Mouse (Mus musculus) adrenal gland, postnatal 10 days (tissue): ENCODE data around the gene Myo19. TPM values are rescaled to one million over a fixed set of nuclear protein-coding genes. Genes with fewer than 3 reads are reported as not detected.

Source experiments
- DNase-seq: peaks from one replicate; pipeline ENCODE4 v3.0.0; 2021; ENCODE audit warnings: mixed read lengths
- total RNA-seq, 2 experiments: library from RNA; stranded (reverse); gene quantifications; 2 replicates each; pipeline ENCODE4 v1.2.3; 2021

The Myo19 gene
- total RNA-seq, 2 experiments from 2014 or later, result 16.6 to 20.0 TPM

DNA sequence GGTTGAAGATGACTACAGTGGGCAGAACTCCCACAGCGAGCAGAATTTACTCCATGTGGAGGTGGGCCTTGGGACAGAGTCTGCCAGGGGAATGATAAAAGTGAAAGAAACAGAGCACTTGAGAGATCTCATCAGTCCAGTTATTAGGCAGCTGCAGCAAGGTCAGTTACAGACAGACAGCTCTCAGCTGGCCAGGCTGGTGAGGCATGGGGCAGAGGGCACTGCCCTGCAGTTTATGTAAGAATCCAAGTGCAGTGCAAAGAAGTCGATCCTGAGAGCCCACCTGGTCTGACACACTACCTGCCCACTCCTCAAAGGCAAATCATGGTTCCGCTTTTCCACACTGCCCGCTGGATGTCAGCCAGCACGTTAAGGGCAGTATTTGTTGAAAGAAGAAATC, 6.3 kb downstream of the Myo19 start:
- no peak for DNase-seq

DNA sequence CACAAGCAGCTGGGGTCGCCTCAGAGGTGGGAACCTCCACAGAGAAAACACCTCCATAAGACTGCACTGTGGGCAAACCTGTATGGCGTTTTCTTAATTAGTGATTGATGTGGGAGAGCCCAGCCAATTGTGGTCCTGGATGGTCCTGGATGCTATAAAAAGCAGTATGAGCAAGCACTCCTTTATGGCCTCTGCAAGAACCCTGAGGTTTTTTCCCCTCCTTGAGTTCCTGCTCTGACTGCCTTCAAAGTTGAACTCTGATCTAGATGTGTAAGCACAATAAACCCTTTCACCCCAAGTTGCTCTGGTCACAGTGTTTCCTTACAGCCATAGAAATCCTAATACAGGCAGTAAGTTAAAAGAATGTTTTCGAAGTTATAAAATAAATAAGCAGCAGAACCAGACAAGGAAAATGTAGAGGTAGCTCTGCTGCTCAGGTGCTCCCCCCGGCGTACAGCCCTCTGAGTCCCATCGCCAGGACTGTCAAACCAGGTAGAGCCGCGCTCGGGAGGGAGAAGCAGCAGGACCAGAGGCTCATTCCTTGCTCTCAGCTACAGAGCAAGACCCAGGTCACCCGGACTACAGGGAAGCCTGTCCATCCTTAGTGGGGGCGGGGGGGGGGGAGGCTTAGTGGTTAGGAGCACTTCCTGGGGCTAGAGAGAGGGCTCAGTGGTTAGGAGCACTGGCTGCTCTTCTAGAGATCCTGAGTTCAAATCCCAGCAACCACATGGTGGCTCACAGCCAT, 7.0 kb downstream of the Myo19 start:
- DNase-seq, result no peak

GRCm38 (mm10) chr11:84888025-84888424, 8.1 kb downstream of the Myo19 start:
- DNase-seq, result no peak

DNA sequence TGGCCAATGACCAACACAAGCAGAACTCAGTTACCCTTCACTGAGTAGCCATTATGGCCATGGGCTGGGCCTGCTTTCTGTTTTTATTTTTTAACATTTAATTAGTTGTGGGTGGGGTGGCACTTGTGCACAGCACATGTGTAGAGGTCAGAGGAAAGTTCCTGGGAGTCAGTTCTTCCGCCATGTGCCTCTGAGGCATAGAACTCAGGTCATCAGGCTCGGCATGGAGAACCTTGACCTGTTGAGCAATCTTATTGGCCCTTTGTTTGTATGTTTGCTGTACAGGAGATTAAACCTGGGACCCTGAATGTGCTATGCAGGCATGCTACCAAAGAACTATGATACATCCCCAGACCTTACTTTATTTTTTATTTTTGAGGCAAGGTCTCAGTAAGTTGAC, 9.5 kb downstream of the Myo19 start:
- DNase-seq, result no peak

DNA sequence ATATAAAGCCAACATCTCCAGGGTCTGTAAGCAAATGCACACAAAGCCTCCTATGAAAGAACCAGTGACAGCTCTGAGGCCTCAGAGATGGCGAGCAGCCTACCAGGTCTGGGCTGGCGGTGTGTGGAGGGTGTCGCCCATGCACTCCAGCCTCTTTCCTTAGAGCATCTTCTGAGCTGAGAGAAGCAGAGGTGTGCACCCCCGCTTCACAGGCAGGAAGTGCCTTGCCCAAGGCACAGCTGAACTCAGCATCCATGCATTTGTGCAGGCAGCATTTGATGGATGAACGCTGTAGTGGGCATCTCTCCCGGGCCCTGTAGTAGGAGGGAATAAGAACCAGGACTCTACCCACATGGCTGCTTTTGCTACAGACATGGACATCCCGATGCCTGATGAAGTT, 11.8 kb downstream of the Myo19 start:
- DNase-seq, result no peak

GRCm38 (mm10) chr11:84893113-84893512, 13.2 kb downstream of the Myo19 start:
- DNase-seq, result no peak

DNA sequence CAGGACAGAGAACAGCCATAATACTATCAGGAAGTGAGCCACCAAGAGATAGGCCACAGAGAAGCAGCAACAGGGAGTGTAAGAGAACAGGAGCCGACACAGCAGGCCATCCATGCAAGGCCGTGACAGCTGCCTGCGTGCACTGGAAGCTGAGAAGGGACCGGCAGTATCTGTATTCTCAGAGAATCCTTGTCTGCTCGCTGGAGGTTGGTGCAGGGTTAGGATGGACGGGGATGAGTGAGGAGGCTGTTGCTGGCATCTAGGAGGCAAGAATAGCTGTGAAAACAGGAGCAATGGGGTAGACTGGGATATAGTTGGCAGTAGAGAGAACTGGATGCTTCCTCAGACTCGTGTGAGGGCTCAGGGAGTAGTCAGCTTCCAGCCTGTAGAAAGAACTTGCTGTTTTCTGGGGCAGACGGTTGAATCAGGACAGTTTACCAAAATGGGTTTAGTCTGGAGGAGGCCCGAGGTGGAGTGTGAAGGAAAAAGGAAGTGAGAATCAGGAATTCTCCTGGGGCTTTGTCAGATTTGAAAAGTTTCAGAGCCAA, 24.7 kb downstream of the Myo19 start:
- no peak for DNase-seq

DNA sequence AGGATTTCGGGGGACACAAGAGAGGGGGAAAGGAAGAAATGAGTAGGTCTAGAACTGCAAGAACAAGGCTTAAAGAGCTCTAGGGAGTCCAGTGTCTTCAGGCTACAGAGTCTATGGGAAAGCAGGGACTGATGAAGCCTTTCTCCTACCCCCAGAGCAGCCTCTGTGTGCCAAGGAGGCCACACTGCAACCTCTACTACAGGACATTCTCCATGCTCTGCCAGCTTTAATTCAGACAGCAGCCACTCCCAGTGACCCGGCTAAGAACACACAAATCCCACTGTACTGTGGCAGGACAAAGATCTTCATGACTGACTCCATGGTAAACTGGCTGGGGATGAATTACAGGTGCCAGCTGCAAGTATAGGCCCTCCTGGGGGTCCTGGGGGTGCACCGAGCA, 27.1 kb downstream of the Myo19 start:
- DNase-seq, result no peak

- no peak for DNase-seq
Observed at GRCm38 (mm10) chr11:84908480-84908879, 28.5 kb downstream of the Myo19 start.

DNA sequence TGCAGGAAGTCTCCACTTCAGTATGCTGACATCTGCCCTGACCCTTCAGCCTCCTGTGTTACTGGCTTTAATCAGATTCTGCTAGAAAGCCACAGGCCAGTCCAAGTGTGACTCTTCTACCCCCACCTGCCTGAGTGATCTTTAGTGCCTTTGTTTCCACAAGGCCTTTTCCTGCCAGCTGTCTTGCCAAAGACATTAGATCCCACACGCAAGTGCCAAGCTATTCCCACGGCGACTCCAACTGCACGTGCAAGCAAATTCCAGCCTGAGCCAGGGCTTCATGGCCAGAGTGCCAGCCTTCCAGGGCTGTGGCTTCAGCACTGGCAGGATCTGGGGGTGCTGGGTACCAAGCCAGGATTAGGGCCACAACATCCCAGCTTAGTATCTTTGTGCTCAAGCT, 30.5 kb downstream of the Myo19 start:
- peak; percentile 64 for DNase-seq

DNA sequence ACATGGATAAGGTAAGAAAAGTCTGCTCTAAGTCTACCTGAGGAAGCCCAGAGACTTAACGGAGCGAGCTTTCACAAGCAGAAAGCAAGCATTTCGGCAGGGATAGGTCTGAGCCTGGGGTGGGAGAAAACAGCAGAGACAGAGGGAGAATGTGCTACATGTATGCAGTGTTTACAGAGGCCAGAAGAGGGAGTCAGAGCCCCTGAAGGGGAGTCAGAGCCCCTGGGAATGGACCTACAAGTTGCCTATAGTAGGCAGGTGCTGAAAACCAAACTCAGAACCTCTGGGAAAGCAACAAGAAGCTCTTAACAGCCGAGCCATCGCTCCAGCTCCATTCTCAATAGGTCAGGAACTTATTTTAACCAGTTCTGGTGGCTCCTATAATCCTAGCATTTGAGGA, 34.7 kb downstream of the Myo19 start:
- no peak for DNase-seq

DNA sequence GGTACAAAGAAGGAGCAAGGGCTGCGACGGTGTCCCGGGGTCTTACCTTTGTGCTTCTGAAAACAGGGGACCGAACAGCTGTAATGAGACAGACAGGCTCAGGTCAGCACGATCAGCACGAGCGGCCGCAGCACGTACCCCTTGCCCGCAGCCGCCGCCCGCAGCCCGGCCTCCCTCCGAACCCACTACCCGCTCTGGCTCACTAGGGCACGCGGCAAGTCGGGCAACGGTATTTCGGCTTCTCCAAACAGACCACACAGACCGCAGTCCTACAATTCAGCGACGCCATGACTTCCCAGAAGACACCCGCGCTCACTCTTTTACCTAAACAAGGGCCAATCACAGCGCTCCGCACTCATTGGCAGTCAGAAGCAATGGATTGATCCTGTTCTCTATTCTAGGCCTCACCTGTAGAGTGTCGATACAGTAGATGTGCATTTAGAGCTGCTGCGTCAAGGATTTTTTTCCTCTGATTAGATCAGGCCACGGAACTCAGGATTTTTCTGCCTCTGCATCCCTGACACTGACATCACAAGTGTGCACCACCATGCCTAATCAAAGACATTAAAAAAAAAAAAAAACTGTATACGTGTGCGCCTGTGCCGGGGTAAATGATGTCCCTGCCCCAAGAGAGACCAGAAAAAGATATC, 36.2 kb downstream of the Myo19 start, which contains the start of gene Znhit3:
Znhit3 (minus strand) TSS at position 314 of the 650 bp plus-strand sequence.
- peak; percentile 87 for DNase-seq

GRCm38 (mm10) chr11:84916703-84917300, 36.9 kb downstream of the Myo19 start:
- no peak for DNase-seq

- peak; percentile 93 for DNase-seq
Observed at GRCm38 (mm10) chr11:84918425-84918824, 38.5 kb downstream of the Myo19 start.

GRCm38 (mm10) chr11:84919276-84919675, 39.3 kb downstream of the Myo19 start:
- DNase-seq, result peak; percentile 34

DNA sequence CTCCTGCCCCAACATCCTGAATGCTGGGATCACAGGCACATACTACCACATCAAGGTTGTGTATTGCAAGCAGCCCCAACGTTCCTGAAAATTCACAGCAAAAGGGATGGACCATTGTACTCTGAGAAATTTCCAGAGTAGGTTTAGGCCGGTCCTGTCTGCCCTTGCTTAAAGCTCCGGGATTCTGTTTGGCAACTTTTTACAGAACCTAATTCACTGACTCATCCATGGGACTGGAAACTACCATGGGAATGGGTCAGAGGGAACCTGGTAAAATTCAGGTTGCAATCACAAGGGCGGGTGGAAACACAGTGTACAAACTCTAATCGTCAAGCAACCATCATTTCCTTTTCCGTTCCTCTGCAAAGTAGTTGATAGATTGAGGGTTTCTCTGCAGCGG, 40.0 kb downstream of the Myo19 start:
- DNase-seq, result no peak

DNA sequence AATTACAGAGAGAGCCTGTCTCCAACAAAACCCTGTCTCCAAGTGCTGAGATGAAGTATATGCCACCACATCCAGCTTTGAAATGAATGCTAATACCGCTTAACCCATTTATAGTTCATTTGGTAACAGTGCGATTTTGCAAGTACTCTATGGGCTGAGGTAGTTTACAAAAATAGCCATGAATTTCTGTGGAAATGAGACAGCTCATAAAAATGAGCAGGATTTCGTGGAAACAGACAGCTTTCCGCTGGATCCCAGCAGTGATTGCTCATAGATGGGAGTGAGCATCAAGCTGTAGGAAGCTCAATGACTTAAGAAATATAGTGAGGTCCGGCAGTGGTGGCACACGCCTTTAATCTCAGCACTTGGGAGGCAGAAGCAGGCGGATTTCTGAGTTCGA, 41.0 kb downstream of the Myo19 start:
- no peak for DNase-seq

DNA sequence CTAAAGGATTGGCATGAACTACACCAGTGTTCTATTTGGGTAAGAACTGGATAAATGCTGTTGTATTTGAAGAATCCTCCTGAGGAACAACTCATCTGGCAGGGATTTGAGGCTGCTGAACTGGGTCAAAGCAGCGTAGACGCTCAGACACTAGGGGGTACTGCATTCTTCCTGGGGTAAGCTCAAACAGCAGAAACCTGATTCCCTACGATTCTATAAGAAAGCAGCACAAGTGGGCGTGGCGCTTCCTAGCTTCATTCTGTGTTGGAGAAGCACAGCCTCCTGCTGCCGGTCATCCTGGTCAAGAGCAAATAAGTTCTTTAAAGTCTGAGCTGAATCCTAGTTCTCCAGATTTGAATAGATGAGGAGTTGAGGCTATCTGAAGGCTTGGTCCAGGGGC, 52.3 kb downstream of the Myo19 start:
- no peak for DNase-seq

DNA sequence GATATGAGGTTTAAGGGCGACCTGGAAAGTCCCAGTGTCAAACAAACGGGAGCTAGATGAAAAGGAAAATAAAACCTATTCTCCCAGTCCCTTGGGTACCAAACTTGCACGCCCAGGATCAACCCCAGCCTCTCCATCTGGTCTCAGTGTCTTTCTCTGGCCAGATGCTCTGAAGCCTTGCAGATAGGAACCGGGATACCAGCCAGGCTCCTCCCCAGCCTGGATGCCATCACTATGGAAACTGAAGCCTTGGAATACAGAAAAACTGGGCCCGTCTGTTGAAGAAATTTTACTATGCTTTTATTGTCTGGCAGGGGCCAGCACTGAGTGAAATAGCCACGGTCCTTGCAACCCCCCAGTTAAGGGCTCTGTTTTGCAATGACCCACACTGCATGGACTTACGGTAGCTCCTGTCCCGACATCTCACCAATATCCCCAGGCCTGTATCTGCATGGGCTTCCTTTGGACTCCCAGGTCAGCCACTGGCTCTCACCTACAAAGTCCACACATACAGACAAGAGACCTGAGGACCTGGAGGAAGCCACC, 59.6 kb downstream of the Myo19 start:
- DNase-seq, result no peak

- no peak for DNase-seq
Observed at GRCm38 (mm10) chr11:84940140-84940539, 60.2 kb downstream of the Myo19 start.

DNA sequence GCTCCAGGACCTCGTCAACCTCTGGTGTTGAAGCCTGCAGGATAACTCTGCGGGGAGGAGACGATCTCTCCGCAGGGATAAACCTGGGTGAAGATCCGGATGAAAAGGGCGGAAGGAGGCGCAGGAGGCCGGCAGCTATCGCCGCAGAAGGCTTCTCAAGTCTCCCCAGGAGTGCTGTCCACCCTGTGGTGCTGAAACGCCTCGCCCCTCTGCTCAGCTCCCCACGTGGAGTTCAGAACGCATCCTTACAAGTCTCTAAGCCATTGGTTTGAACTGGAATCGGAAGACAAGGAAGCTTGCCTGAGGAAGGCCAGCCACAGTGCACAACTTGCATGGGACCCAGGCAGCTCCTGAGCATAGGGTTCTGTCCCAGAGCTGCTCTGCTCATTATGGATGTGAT, 64.0 kb downstream of the Myo19 start:
- peak; percentile 86 for DNase-seq

DNA sequence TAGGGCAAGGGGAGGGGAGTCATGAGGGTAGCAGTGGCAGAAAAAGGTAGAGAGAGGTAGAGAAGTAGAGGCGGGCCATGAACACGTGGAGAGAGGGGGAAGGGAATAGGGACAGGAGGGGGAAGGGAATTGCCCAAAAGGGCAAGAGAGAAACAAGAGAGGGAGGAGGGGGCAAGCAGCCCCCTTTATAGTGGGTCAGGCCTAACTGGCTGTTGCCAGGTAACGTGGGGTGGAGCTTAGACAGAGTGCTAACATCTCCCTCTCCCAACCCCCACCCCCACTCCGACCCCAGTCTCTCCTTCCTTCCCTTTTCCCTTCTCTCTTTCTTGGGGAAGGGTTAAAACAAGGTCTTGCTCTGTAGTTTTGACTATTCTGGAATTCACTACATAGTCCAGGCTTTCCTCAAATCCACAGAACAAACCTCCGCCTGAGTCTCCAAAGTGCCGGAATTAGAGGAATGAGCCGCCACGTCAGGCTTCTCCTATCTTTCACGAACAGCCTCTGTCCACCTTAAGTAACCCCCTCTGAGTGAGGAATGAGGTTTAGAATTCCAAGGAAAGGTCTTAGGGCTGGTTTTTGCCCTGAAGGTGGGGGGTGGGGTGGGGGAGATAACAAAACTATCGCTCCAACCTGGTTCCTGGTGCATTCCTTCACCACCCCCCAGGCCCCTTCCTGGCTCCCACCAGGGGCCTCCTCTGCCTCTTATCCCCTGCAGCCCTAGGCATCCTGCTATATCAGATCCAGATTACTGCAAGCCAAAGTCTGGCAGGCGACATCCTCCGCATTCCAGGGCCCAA, 64.9 kb downstream of the Myo19 start:
- no peak for DNase-seq
